Mouse (Mus musculus) kidney, adult 2 months (tissue): ENCODE results near the gene Pard6b.

Experiments used
- CTCF ChIP-seq: fragments of 200-500 bp; conservative IDR thresholded peaks from 2 replicates; pipeline ENCODE4 v1.5.1; 2011; ENCODE audit warnings: low read depth, mild to moderate bottlenecking, control low read depth, low read length, moderate library complexity, mixed read lengths; ENCODE audit not compliant: insufficient read depth, insufficient read length
- POLR2A ChIP-seq: fragments of 200-500 bp; IDR thresholded peaks from one replicate; pipeline ENCODE4 v1.6.1; 2011; ENCODE audit warnings: low read depth, low read length, control low read depth

GRCm38 (mm10) chr2:168096487-168096886, 15.7 kb downstream of the Pard6b start:
- TF ChIP-seq CTCF (no peak), POLR2A (no peak)
